Mouse (Mus musculus) liver, embryonic 14.5 days (tissue): ENCODE results near the gene Cby3.

Source experiments
- CTCF ChIP-seq: IDR thresholded peaks from 2 replicates; pipeline ENCODE4 v1.5.1; 2016; ENCODE audit warnings: antibody characterized with exemption, low read depth, control low read depth
- EP300 ChIP-seq: IDR thresholded peaks from 2 replicates; pipeline ENCODE4 v1.6.1; 2016; ENCODE audit warnings: antibody characterized with exemption, low read depth

DNA sequence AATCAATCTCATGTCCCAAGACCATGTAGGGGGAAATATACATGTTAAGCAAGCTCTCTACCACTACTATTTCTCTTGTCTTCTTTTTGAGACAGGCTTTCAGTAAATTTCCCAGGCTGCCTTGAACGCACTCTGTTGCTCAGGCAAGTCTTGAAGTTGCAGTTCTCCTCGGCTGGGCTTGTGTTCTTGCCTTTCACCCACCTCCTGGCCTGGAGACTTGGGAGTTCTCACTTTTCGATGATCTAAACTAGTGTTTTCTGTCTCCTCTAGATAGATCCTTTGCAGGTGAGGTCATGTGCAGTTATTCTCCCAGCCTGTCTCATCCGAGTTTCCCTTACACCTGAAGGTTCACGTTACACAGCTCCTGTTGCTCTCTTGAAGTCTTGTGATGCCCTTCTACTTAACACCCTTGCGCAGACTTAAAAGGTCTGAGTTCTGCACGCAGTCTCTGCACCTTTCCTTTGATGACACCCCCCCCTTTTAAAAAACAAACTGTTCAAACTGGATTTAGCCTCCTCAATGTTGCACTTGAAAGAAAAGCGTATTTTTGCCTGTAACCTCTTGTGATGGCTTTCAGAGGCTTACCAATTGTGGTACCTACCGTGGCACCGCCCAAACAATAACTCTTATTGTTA lies 22.0 kb downstream of the Cby3 start:
- no peak for TF ChIP-seq EP300
- no peak for TF ChIP-seq CTCF
